Mouse (Mus musculus) small intestine, adult 2 months (tissue): ENCODE results near the gene Map3k6.

Source experiments
- CTCF ChIP-seq: fragments of 200-500 bp; IDR thresholded peaks from 2 replicates; pipeline ENCODE4 v1.5.1; 2012; ENCODE audit warnings: low read depth, mild to moderate bottlenecking, control low read depth, inconsistent platforms, low read length, moderate library complexity, mixed read lengths; ENCODE audit not compliant: insufficient replicate concordance, insufficient read length; ENCODE audit errors: extremely low read depth
- POLR2A ChIP-seq: fragments of 200-500 bp; IDR thresholded peaks from 2 replicates; pipeline ENCODE4 v1.6.1; 2012; ENCODE audit warnings: low read depth, mild to moderate bottlenecking, control low read depth, inconsistent platforms, low read length, moderate library complexity

DNA sequence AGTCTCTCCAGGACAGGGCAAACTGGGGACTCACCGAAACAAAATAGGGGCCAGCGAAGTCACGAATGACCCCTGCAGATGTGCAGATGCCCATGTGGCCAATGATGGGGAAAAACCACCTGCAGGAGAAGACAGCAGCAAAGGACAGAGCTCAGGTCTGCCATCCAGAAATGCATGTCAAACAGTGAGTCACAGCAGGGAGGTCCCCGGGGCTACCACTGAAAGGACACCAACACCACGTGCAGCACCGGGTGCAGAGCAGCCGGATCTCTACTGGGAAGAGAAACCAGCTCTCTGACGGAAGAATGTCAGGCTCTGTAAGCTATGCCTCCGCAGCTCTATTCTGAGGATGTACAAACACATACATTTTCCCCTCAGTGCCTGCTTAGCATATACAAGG, 30.3 kb downstream of the Map3k6 start:
- TF ChIP-seq POLR2A (no peak), CTCF (no peak)
